Mouse (Mus musculus): ENCODE measurements around the gene Tnfrsf1b. TPM values are rescaled to one million over a fixed set of nuclear protein-coding genes. Genes with fewer than 3 reads are reported as not detected.

Gene Tnfrsf1b
- total and polyA plus RNA-seq, 3 experiments, result 11.4 to 21.6 (median 14.9) TPM

DNA sequence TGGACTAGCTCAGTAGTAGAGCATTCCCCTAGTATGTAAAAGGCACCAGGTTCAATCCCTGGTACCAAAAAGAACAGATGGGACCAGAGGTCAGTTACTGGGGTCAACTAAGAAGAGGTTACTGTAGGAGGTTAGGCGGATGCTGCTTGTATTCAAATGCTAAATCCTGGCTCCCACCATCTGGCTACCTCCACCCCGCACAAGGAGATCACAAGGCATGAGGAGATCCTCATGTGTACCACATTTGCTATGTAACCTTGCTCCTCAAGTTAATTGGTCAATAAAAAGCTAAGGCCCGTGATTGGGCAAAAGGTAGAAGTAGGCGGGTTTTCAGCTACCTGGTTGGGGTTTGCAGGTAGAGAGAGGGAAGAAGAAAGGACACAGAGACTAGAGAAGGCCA lies 25.0 kb upstream of the Tnfrsf1b start:
- Histone ChIP-seq H3K4me3 (replicated peaks in 1 of 3; ENCODE audit: low read depth in 2 of 3, low read length in 2 of 3, poor library complexity in 1 of 3) (no peak overlapping the region), H3K27ac (ENCODE audit: insufficient read depth, low read depth) (no peak overlapping the region), H3K36me3 (replicated peaks in 1 of 2; ENCODE audit: control insufficient read depth in 1 of 2, insufficient read depth in 1 of 2, low read length in 1 of 2) (peaks cover 17 to 50% of the 10 kb centered on the region in 2 experiments), H3K4me2 (ENCODE audit: insufficient read depth, low read depth, poor library complexity, severe bottlenecking) (no peak overlapping the region), H3K9me3 (replicated peaks; ENCODE audit: low read length) (no peaks in the 10 kb centered on the region), H3K27me3 (replicated peaks) (no peaks in the 10 kb centered on the region), H3K79me2 (replicated peaks; ENCODE audit: control insufficient read depth, extremely low read depth, insufficient read depth, poor library complexity, severe bottlenecking) (no peaks in the 10 kb centered on the region), H3K4me1 (ENCODE audit: control insufficient read depth in 1 of 2, insufficient read depth in 2 of 2) (peaks cover 5 to 28% of the 10 kb centered on the region in 2 experiments; a peak in 3 of 4 replicates), H3K9ac (ENCODE audit: insufficient read depth, low read depth) (no peak overlapping the region)
- DNase-seq (ENCODE audit: extremely low read depth), result no peak
- in situ Hi-C loops (cut with MboI; ENCODE audit: low pct_ligation_motif_present, low pct_unique_long_range_greater_than_20kb, low sequenced_read_pairs), result no loop called here
- dilution Hi-C loops (cut with MboI; ENCODE audit: extremely low pct_ligation_motif_present, extremely low pct_unique_long_range_greater_than_20kb, low sequenced_read_pairs), result no loop called here
- TF ChIP-seq ZNF384 (IDR thresholded peaks at IDR 0.05; ENCODE audit: low read depth, low read length) (no peak), ETS1 (conservative IDR thresholded peaks at IDR 0.05; ENCODE audit: low read depth, low read length) (no peak), UBTF (IDR thresholded peaks at IDR 0.05; ENCODE audit: low read depth, low read length) (no peak), NELFE (IDR thresholded peaks at IDR 0.05; ENCODE audit: low read depth, low read length) (no peak)

DNA sequence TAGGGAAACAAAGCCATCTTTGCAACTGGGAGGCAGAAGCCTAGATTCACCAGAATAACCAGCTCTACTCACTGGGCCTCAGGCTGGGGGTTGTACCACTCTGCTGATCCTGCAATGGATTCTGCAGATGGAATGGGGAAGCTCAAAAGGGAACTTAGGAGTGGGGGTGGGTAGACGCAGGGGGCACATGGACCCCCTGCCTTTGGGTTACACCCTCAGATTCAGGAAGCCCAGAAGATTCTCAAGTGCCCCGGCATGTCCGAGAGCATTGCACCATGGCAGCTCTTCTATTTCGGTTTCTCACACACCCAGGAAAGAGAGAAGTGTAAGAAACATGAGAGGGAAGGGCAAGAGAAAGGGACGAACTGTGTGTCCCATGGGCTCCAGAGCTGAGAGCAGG lies 23.5 kb upstream of the Tnfrsf1b start:
- H3K9ac ChIP-seq (ENCODE audit: insufficient read depth, low read depth), result no peak overlapping the region
- peaks cover 17 to 48% of the 10 kb centered on the region in 2 experiments for H3K36me3 ChIP-seq (replicated peaks in 1 of 2; ENCODE audit: control insufficient read depth in 1 of 2, insufficient read depth in 1 of 2, low read length in 1 of 2)
- DNase-seq (ENCODE audit: extremely low read depth), result no peak
- no peaks in the 10 kb centered on the region for H3K9me3 ChIP-seq (replicated peaks; ENCODE audit: low read length)
- H3K4me2 ChIP-seq (ENCODE audit: insufficient read depth, low read depth, poor library complexity, severe bottlenecking), result no peak overlapping the region
- dilution Hi-C loops (cut with MboI; ENCODE audit: extremely low pct_ligation_motif_present, extremely low pct_unique_long_range_greater_than_20kb, low sequenced_read_pairs) (no loop called here), in situ Hi-C loops (cut with MboI; ENCODE audit: low pct_ligation_motif_present, low pct_unique_long_range_greater_than_20kb, low sequenced_read_pairs) (no loop called here)
- H3K4me3 ChIP-seq (replicated peaks in 1 of 3; ENCODE audit: low read depth in 2 of 3, low read length in 2 of 3, poor library complexity in 1 of 3), result no peak overlapping the region
- H3K4me1 ChIP-seq (ENCODE audit: control insufficient read depth in 1 of 2, insufficient read depth in 2 of 2), result peaks cover 0 to 32% of the 10 kb centered on the region in 2 experiments; a peak in 2 of 4 replicates
- no peak overlapping the region for H3K27ac ChIP-seq (ENCODE audit: insufficient read depth, low read depth)
- no peaks in the 10 kb centered on the region for H3K27me3 ChIP-seq (replicated peaks)
- TF ChIP-seq MXI1 (IDR thresholded peaks at IDR 0.05; ENCODE audit: low read depth, low read length), result no peak
- no peak for TF ChIP-seq RAD21 (IDR thresholded peaks at IDR 0.05; ENCODE audit: low read depth, low read length)
- no peak for TF ChIP-seq CHD2 (IDR thresholded peaks at IDR 0.05; ENCODE audit: low read length)
- no peak for TF ChIP-seq ELF1 (IDR thresholded peaks at IDR 0.05; ENCODE audit: low read depth, low read length)
- TF ChIP-seq NRF1 (IDR thresholded peaks at IDR 0.05; ENCODE audit: low read depth, low read length), result no peak
- TF ChIP-seq NELFE (IDR thresholded peaks at IDR 0.05; ENCODE audit: low read depth, low read length), result no peak
- TF ChIP-seq USF1 (IDR thresholded peaks at IDR 0.05; ENCODE audit: low read depth, low read length), result no peak
- no peak for TF ChIP-seq IRF4 (IDR thresholded peaks at IDR 0.05; ENCODE audit: low read depth, low read length)
- no peak for TF ChIP-seq BHLHE40 (IDR thresholded peaks at IDR 0.05; ENCODE audit: low read depth, low read length)
- no peak for TF ChIP-seq CTCF (conservative IDR thresholded peaks at IDR 0.05 in 1 of 2, IDR thresholded peaks at IDR 0.05 in 1 of 2; ENCODE audit: low read depth in 2 of 2, low read length in 2 of 2)
- TF ChIP-seq ZMIZ1 (IDR thresholded peaks at IDR 0.05; ENCODE audit: low read depth, low read length), result no peak
- no peak for TF ChIP-seq KAT2A (IDR thresholded peaks at IDR 0.05; ENCODE audit: insufficient replicate concordance, low read length)
- no peak for TF ChIP-seq POLR2A (IDR thresholded peaks at IDR 0.05; ENCODE audit: low read depth, low read length)
- no peak for TF ChIP-seq GABPA (IDR thresholded peaks at IDR 0.05; ENCODE audit: insufficient replicate concordance, low read depth, low read length)
- no peaks in the 10 kb centered on the region for H3K79me2 ChIP-seq (replicated peaks; ENCODE audit: control insufficient read depth, extremely low read depth, insufficient read depth, poor library complexity, severe bottlenecking)
